Mouse (Mus musculus): ENCODE measurements around the gene Tmod3.
"Not testable (repeated sequence)": the region's sequence is repeated elsewhere in the genome, so short reads cannot be mapped to it uniquely, and the experiment has no call there.

Tmod3 gene

GRCm38 (mm10) chr9:75495945-75496344 is 63.5 kb downstream of the Tmod3 start:
- in situ Hi-C loops (cut with MboI, MseI) = no loop called here

- in situ Hi-C loops (cut with MboI, MseI) = no loop called here
These were observed 65.0 kb downstream of the Tmod3 start for GRCm38 (mm10) chr9:75494407-75495005.

DNA sequence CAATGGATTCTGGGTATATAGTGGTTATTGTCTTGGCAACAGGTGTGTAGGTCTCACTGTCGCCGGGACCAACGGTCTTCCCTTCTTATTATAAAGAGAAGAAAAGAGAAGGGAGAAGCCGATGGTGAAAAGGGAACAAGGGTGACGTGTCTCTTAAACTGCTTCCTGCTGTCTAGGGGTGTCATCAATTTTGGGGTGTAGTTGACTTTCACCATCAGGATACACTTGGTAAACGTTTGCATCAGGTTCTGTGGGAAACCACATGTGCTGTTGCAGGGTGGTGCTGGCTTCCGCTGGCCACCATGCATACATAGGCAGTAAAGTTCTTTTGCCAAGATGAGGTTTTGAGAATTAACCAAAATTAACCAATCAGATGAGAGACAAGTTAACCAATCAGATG is 71.2 kb downstream of the Tmod3 start:
- in situ Hi-C loops (cut with MboI, MseI) = not testable (repeated sequence)

GRCm38 (mm10) chr9:75485231-75485630 is 74.2 kb downstream of the Tmod3 start:
- in situ Hi-C loops (cut with MboI, MseI) = no loop called here

DNA sequence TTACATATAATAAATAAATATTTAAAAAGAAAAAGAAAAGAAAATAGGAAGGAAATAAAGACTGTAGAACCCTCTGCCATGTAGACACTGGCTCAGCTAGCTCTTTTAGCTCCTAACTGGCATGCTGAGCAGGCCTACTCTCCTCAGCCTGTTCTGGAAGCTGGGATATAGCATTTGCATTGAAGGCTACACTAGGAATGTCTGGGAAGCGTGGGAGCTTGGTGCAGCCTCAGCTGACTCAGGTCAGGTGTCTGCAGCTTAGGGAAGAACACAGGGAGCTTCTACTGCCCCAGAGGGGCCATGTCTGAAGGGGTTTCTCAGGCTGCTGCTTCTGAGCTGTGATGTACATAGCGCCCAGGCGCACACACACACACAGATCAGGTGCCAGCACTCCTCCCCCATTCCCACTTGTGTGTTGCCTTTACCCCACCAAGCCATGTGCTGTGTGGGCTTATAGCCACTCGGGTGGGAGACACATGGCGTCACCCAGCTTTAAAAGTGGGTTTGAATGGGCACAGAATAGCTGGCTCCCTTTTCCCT is 78.9 kb downstream of the Tmod3 start:
- in situ Hi-C loops (cut with MboI, MseI) = no loop called here

- in situ Hi-C loops (cut with MboI, MseI) = no loop called here
These were observed 80.2 kb downstream of the Tmod3 start for GRCm38 (mm10) chr9:75479106-75479725.

- in situ Hi-C loops (cut with MboI, MseI) = no loop called here
These were observed 82.2 kb downstream of the Tmod3 start for GRCm38 (mm10) chr9:75477212-75477611.

DNA sequence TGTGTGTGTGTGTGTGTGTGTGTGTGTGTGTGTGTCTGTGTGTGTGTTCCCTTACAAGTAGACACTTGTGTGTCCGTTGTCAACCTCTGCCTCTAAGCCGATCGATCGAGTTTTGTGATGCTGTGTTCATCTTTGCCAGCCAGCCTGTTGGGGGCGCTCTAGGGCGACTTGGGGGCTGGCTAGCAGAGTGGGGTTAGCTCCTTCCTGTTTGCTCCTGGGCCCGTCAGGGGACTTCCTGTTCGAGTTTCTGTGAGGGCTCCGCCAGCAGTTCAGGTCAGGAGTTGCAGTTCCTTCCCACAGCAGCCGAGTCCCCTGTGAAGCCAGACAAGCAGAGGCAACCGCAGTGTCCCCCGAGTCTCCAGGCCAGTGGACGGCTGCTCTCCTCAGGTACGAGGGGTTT is 91.2 kb downstream of the Tmod3 start:
- in situ Hi-C loops (cut with MboI, MseI) = no loop called here

GRCm38 (mm10) chr9:75467581-75467980 is 91.9 kb downstream of the Tmod3 start:
- in situ Hi-C loops (cut with MboI, MseI) = no loop called here

- in situ Hi-C loops (cut with MboI, MseI) = no loop called here
These were observed 92.8 kb downstream of the Tmod3 start for GRCm38 (mm10) chr9:75466641-75467040.

DNA sequence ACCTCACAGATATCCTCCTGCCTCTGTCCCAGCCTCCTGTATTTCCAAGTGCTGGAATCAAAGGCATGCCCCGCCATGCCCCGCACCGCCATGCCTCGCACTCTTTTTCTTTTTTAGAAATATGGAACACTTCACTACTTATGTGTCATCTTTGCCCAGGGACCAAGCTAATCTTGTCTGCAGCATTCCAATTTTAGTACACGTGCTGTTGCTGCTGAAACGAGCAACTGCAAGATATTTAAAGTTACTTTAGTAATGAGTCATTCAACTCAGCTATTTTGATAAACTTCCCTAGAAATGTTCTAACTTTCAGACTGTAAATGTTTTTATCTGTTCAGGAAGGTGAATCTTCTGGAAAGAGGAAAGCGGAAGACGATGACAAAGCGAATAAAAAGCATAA is 93.6 kb downstream of the Tmod3 start:
- in situ Hi-C loops (cut with MboI, MseI) = no loop called here

GRCm38 (mm10) chr9:75463050-75463660 is 96.3 kb downstream of the Tmod3 start:
- in situ Hi-C loops (cut with MboI, MseI) = no loop called here

GRCm38 (mm10) chr9:75455684-75456083 is 103.8 kb downstream of the Tmod3 start:
- in situ Hi-C loops (cut with MboI, MseI) = no loop called here

DNA sequence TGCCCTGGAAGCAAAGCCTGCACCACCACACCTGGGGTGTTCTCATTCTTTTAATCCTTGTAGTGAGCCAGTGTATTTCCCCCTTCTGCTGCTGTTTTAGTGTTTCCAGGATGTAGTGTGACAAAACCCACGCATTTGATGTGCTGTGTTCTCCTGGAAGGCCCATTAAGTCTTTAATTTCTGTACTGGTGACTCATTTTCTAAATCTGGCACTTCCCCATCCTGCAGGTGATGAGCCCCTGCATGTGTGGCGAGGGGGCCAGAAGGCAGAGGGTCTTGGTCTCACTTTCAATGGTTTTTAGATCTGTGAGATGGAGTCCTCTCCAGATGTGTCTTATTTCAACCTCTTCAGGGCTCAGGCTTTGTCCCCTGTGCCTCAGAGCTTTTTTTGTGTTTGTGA is 105.5 kb downstream of the Tmod3 start:
- in situ Hi-C loops (cut with MboI, MseI) = no loop called here

DNA sequence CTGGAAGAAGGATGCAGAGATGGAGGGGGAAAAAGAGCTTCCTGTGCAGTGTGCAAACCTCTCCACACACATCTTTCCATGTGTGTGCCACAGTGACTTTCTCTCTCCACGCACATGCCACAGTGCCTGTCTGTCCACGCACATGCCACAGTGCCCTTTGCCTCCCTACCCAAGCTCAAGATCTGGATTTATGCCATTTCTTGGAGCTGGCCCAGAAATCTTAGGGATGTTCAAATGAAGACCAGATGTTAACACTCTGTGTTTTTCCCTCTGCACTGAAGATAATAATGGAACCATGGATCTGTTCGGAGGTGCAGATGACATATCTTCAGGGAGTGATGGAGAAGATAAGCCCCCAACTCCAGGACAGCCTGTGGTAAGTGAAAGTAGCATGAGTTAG is 111.4 kb downstream of the Tmod3 start:
- in situ Hi-C loops (cut with MboI, MseI) = loop anchor here (10.0 kb wide), 1 partner anchor 393 kb away; no protein-coding TSS in a partner anchor

All from T-helper 2 cell (primary cell).